Mouse (Mus musculus) neural tube, embryonic 10.5 days (tissue): ENCODE data around the gene Vmn2r85.
A peak's percentile ranks its signal among the peaks of the same experiment; 100 is the strongest.
"Not testable (repeated sequence)": the region's sequence is repeated elsewhere in the genome, so short reads cannot be mapped to it uniquely, and the experiment has no call there.

Experiments
- DNase-seq: peaks from one replicate; pipeline ENCODE4 v3.0.0-alpha.2; 2017; ENCODE audit warnings: low spot score; ENCODE audit errors: extremely low spot score

Gene Vmn2r85

GRCm38 (mm10) chr10:130429603-130430002, at the start of gene Vmn2r85:
Vmn2r85 (minus strand) TSS chr10:130429703.
- DNase-seq: not testable (repeated sequence)

GRCm38 (mm10) chr10:130470311-130470760, 40.8 kb upstream of the Vmn2r85 start:
- DNase-seq: peak; percentile 79

- DNase-seq: not testable (repeated sequence)
These were observed 26.4 kb upstream of the Vmn2r85 start, which contains the start of gene Vmn2r86 for GRCm38 (mm10) chr10:130455950-130456349. Vmn2r86 (minus strand) TSS chr10:130456050.

GRCm38 (mm10) chr10:130444776-130445175, 15.3 kb upstream of the Vmn2r85 start:
- no peak for DNase-seq

- DNase-seq: not testable (repeated sequence)
These were observed 4.8 kb upstream of the Vmn2r85 start for GRCm38 (mm10) chr10:130434185-130434898.

GRCm38 (mm10) chr10:130422368-130422767, 7.1 kb downstream of the Vmn2r85 start:
- DNase-seq: not testable (repeated sequence)

GRCm38 (mm10) chr10:130420401-130420800, 9.1 kb downstream of the Vmn2r85 start:
- no peak for DNase-seq

- DNase-seq: not testable (repeated sequence)
These were observed 9.5 kb downstream of the Vmn2r85 start for GRCm38 (mm10) chr10:130419954-130420353.

- DNase-seq: not testable (repeated sequence)
These were observed 13.2 kb downstream of the Vmn2r85 start for GRCm38 (mm10) chr10:130416352-130416751.

- not testable (repeated sequence) for DNase-seq
These were observed 17.3 kb downstream of the Vmn2r85 start for GRCm38 (mm10) chr10:130412167-130412698.

GRCm38 (mm10) chr10:130394232-130394631, 35.3 kb downstream of the Vmn2r85 start, which contains the start of gene Vmn2r84:
Vmn2r84 (minus strand) TSS chr10:130394332.
- no peak for DNase-seq

GRCm38 (mm10) chr10:130375145-130375544, 54.4 kb downstream of the Vmn2r85 start:
- DNase-seq: no peak

- DNase-seq: no peak
These were observed 56.9 kb downstream of the Vmn2r85 start for GRCm38 (mm10) chr10:130372491-130373173.

GRCm38 (mm10) chr10:130371644-130372043, 57.9 kb downstream of the Vmn2r85 start:
- no peak for DNase-seq

GRCm38 (mm10) chr10:130370005-130370682, 59.4 kb downstream of the Vmn2r85 start:
- no peak for DNase-seq

GRCm38 (mm10) chr10:130368384-130368783, 61.1 kb downstream of the Vmn2r85 start:
- DNase-seq: no peak

GRCm38 (mm10) chr10:130364766-130365165, 64.7 kb downstream of the Vmn2r85 start:
- no peak for DNase-seq
